Mouse (Mus musculus) small intestine, adult 2 months (tissue): Measurements from ENCODE around the gene Tns1.

Source experiments
- CTCF ChIP-seq: fragments of 200-500 bp; IDR thresholded peaks from 2 replicates; pipeline ENCODE4 v1.5.1; 2012; ENCODE audit warnings: low read depth, mild to moderate bottlenecking, control low read depth, inconsistent platforms, low read length, moderate library complexity, mixed read lengths; ENCODE audit not compliant: insufficient replicate concordance, insufficient read length; ENCODE audit errors: extremely low read depth
- POLR2A ChIP-seq: fragments of 200-500 bp; IDR thresholded peaks from 2 replicates; pipeline ENCODE4 v1.6.1; 2012; ENCODE audit warnings: low read depth, mild to moderate bottlenecking, control low read depth, inconsistent platforms, low read length, moderate library complexity

GRCm38 (mm10) chr1:74066576-74066975 lies 57.7 kb downstream of the Tns1 start:
- TF ChIP-seq POLR2A: no peak
- TF ChIP-seq CTCF: no peak
